Mouse (Mus musculus): Measurements from ENCODE around the gene Ndufs8. TPM values are rescaled to one million over a fixed set of nuclear protein-coding genes. Genes with fewer than 3 reads are reported as not detected.

The Ndufs8 gene
- total and polyA plus RNA-seq, 2 experiments from 2014 or later = 212 to 366 TPM

DNA sequence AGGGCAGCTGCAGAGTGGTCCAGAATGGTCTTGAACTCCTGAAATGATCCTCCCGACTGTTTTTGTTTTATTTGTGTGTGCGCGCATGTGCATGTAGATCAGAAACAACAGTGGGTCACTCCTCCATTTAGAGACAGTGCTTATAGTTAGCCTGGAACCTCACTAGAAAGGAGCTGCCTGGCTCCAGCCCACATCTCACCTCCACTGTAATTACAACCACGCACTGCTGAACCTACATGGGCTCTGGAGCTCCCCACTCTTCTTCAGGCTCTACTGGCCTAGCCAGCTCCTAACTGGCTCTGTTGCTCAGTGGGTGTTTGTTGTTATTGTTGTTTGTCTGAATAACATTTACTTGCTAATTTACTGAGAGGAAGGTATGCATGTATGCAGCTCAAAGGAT is 13.0 kb downstream of the Ndufs8 start:
- no peaks in the 10 kb centered on the region; the same call in 1 of the 2 replicates for H3K36me3 ChIP-seq (ENCODE audit: insufficient read depth, low read length)
- H3K27ac ChIP-seq = no peak overlapping the region
- H3K4me2 ChIP-seq (ENCODE audit: low read depth, low read length) = no peak overlapping the region
- TF ChIP-seq CTCF (IDR thresholded peaks at IDR 0.05; ENCODE audit: low read depth) = no peak
- ATAC-seq = no peak
- WGBS = 94% methylated on average over 4 of the region's 4 CpGs
- no peak for DNase-seq (ENCODE audit: low spot score)
- H3K9me3 ChIP-seq (ENCODE audit: low read length) = no peaks in the 10 kb centered on the region
- H3K4me3 ChIP-seq (ENCODE audit: low read length) = no peak overlapping the region
- H3K4me1 ChIP-seq (ENCODE audit: insufficient read depth, low read length) = no peaks in the 10 kb centered on the region
- no peaks in the 10 kb centered on the region for H3K27me3 ChIP-seq (ENCODE audit: insufficient read depth, low read length)
- H3K9ac ChIP-seq (replicated peaks; ENCODE audit: low read length) = no peak overlapping the region

- Histone ChIP-seq H3K9me3 (ENCODE audit: low read length) (no peaks in the 10 kb centered on the region), H3K27ac (no peak overlapping the region), H3K36me3 (ENCODE audit: insufficient read depth, low read length) (peaks cover under 1% of the 10 kb centered on the region), H3K4me2 (ENCODE audit: low read depth, low read length) (no peak overlapping the region), H3K27me3 (ENCODE audit: insufficient read depth, low read length) (no peaks in the 10 kb centered on the region), H3K9ac (replicated peaks; ENCODE audit: low read length) (no peak overlapping the region), H3K4me3 (ENCODE audit: low read length) (no peak overlapping the region), H3K4me1 (ENCODE audit: insufficient read depth, low read length) (no peaks in the 10 kb centered on the region)
- no peak for TF ChIP-seq CTCF (IDR thresholded peaks at IDR 0.05; ENCODE audit: low read depth)
- DNase-seq (ENCODE audit: low spot score) = no peak
- no peak for ATAC-seq
- 82% methylated on average over 7 of the region's 7 CpGs for WGBS
Measured at GRCm38 (mm10) chr19:3898952-3899351, 13.6 kb downstream of the Ndufs8 start.

DNA sequence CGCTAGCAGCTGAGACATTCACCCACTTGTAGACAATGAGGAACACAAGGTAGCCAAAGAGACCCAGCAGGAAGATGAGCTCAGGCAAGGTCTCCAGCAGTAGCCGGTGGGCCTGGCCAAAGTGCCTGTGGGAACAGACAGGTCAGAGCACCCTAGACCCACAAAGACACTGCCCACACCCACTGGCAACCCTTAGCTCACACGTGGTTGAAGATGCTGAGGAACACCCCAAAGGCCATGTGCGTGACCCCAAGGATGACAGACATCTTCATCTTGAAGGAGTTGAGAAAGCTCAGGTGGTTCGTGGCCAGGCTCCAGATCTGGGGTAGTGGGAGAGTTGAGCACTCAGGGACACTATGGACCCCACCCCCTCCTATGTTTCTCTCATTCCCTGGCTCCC is 15.0 kb downstream of the Ndufs8 start:
- WGBS = 95% methylated on average over 5 of the region's 5 CpGs
- H3K36me3 ChIP-seq (ENCODE audit: insufficient read depth, low read length) = peaks cover 15% of the 10 kb centered on the region
- no peaks in the 10 kb centered on the region for H3K27me3 ChIP-seq (ENCODE audit: insufficient read depth, low read length)
- H3K9me3 ChIP-seq (ENCODE audit: low read length) = no peaks in the 10 kb centered on the region
- no peak for TF ChIP-seq CTCF (IDR thresholded peaks at IDR 0.05; ENCODE audit: low read depth)
- H3K9ac ChIP-seq (replicated peaks; ENCODE audit: low read length) = no peak overlapping the region
- no peaks in the 10 kb centered on the region for H3K4me1 ChIP-seq (ENCODE audit: insufficient read depth, low read length)
- H3K4me3 ChIP-seq (ENCODE audit: low read length) = no peak overlapping the region
- H3K27ac ChIP-seq = no peak overlapping the region
- ATAC-seq (no peak), DNase-seq (ENCODE audit: low spot score) (no peak)
- no peak overlapping the region for H3K4me2 ChIP-seq (ENCODE audit: low read depth, low read length)

DNA sequence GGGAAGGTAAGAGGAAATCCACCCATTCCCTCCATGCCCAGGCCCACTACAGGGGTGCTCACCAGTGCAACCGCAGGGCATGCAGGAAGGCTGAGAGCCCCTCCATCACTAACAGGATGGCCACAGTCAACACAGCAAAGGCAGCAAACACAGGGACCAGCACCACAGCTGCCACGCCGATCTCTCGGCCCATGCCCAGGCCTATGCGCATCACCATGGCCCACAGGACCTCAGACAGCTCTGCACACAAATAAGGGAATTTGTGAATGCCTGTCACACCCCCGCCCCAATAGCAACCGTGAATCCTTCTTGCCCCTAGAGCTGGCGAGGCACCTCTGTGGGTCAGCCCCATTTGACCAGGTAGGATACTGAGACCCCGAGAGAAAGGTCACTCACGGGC is 16.4 kb downstream of the Ndufs8 start:
- ATAC-seq (no peak), DNase-seq (ENCODE audit: low spot score) (no peak)
- no peak overlapping the region for H3K9ac ChIP-seq (replicated peaks; ENCODE audit: low read length)
- no peaks in the 10 kb centered on the region for H3K27me3 ChIP-seq (ENCODE audit: insufficient read depth, low read length)
- H3K4me3 ChIP-seq (ENCODE audit: low read length) = no peak overlapping the region
- H3K4me2 ChIP-seq (ENCODE audit: low read depth, low read length) = no peak overlapping the region
- WGBS = 93% methylated on average over 10 of the region's 10 CpGs
- H3K27ac ChIP-seq = peak overlapping the region; percentile 69
- H3K36me3 ChIP-seq (ENCODE audit: insufficient read depth, low read length) = peaks cover 26% of the 10 kb centered on the region
- H3K4me1 ChIP-seq (ENCODE audit: insufficient read depth, low read length) = no peaks in the 10 kb centered on the region
- TF ChIP-seq CTCF (IDR thresholded peaks at IDR 0.05; ENCODE audit: low read depth) = no peak
- H3K9me3 ChIP-seq (ENCODE audit: low read length) = no peaks in the 10 kb centered on the region

GRCm38 (mm10) chr19:3895171-3895631 is 17.4 kb downstream of the Ndufs8 start:
- peak overlapping the region; percentile 69 for H3K27ac ChIP-seq
- no peak overlapping the region for H3K4me2 ChIP-seq (ENCODE audit: low read depth, low read length)
- WGBS = 20% methylated on average over 3 of the region's 3 CpGs
- peak; percentile 96 for ATAC-seq
- peaks cover 28% of the 10 kb centered on the region for H3K36me3 ChIP-seq (ENCODE audit: insufficient read depth, low read length)
- H3K4me1 ChIP-seq (ENCODE audit: insufficient read depth, low read length) = no peaks in the 10 kb centered on the region
- H3K9ac ChIP-seq (replicated peaks; ENCODE audit: low read length) = no peak overlapping the region
- no peaks in the 10 kb centered on the region for H3K27me3 ChIP-seq (ENCODE audit: insufficient read depth, low read length)
- peak; percentile 67 for DNase-seq (ENCODE audit: low spot score)
- no peaks in the 10 kb centered on the region for H3K9me3 ChIP-seq (ENCODE audit: low read length)
- H3K4me3 ChIP-seq (ENCODE audit: low read length) = no peak overlapping the region
- TF ChIP-seq CTCF (IDR thresholded peaks at IDR 0.05; ENCODE audit: low read depth) = no peak

- no peaks in the 10 kb centered on the region for H3K27me3 ChIP-seq (ENCODE audit: insufficient read depth, low read length)
- ATAC-seq (no peak), DNase-seq (ENCODE audit: low spot score) (no peak)
- H3K9ac ChIP-seq (replicated peaks; ENCODE audit: low read length) = no peak overlapping the region
- no peak overlapping the region for H3K4me3 ChIP-seq (ENCODE audit: low read length)
- 89% methylated on average over 2 of the region's 2 CpGs for WGBS
- H3K4me1 ChIP-seq (ENCODE audit: insufficient read depth, low read length) = no peaks in the 10 kb centered on the region
- peak overlapping the region; percentile 69; the same call in 1 of the 2 replicates for H3K27ac ChIP-seq
- peaks cover 35% of the 10 kb centered on the region for H3K36me3 ChIP-seq (ENCODE audit: insufficient read depth, low read length)
- no peak for TF ChIP-seq CTCF (IDR thresholded peaks at IDR 0.05; ENCODE audit: low read depth)
- H3K4me2 ChIP-seq (ENCODE audit: low read depth, low read length) = no peak overlapping the region
- no peaks in the 10 kb centered on the region for H3K9me3 ChIP-seq (ENCODE audit: low read length)
Measured at GRCm38 (mm10) chr19:3894294-3894693, 18.3 kb downstream of the Ndufs8 start.

GRCm38 (mm10) chr19:3893545-3894116 is 18.9 kb downstream of the Ndufs8 start:
- WGBS = 83% methylated on average over 4 of the region's 4 CpGs
- ATAC-seq = no peak
- DNase-seq (ENCODE audit: low spot score) = no peak

More at GRCm38 (mm10) chr19:3893545-3894116, 18.9 kb downstream of the Ndufs8 start:
- H3K4me1 ChIP-seq (ENCODE audit: insufficient read depth, low read length) = no peaks in the 10 kb centered on the region
- H3K36me3 ChIP-seq (ENCODE audit: insufficient read depth, low read length) = peaks cover 42% of the 10 kb centered on the region
- no peak overlapping the region for H3K4me2 ChIP-seq (ENCODE audit: low read depth, low read length)
- TF ChIP-seq CTCF (IDR thresholded peaks at IDR 0.05; ENCODE audit: low read depth) = no peak
- no peak overlapping the region for H3K4me3 ChIP-seq (ENCODE audit: low read length)
- H3K9ac ChIP-seq (replicated peaks; ENCODE audit: low read length) = no peak overlapping the region
- no peaks in the 10 kb centered on the region for H3K27me3 ChIP-seq (ENCODE audit: insufficient read depth, low read length)
- no peaks in the 10 kb centered on the region for H3K9me3 ChIP-seq (ENCODE audit: low read length)
- H3K27ac ChIP-seq = no peak overlapping the region
